ENCODE assay signal across 24 mouse cellular contexts in the genomic region with DNA sequence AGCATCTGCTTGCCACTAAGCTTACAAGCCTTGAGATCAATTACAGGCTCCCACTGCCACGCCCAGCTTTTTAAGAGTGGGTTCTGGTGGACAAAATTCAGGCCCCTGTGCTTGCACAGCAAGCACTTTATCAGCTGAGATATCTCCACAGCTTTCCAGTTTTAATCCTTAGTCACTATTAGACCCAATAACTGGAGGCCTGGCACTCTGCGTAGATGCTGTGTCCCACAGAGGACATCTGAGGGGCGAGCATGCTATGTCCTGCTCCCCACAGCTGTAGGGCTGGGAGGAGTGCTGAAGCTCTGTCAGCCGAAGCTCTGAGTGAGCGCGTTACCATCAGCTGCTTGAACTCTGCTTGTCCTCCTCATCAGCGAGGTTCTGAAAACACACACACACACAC. TPM values are rescaled to one million over a fixed set of nuclear protein-coding genes. Genes with fewer than 3 reads are reported as not detected.
"Had no signal": no experiment of that assay in that cellular context is flagged by ENCODE, and none has a peak within 500 bp of the region (broad histone marks: within the 10 kb centered on the region; RNA-seq: fewer than 3 reads in every experiment).

No protein-coding gene starts in this region.

- H3K27ac ChIP-seq: neural tube, embryonic 13.5 days; neural tube, embryonic 15.5 days; stomach, embryonic 15.5 days; stomach, postnatal 0 days had no signal

- H3K4me2 ChIP-seq: neural tube, embryonic 13.5 days; neural tube, embryonic 15.5 days; stomach, embryonic 15.5 days had no signal

- H3K4me1 ChIP-seq: neural tube, embryonic 13.5 days; neural tube, embryonic 15.5 days; stomach, embryonic 15.5 days had no signal

- H3K36me3 ChIP-seq: neural tube, embryonic 13.5 days; neural tube, embryonic 15.5 days; stomach, embryonic 15.5 days had no signal

- H3K9ac ChIP-seq: neural tube, embryonic 13.5 days; neural tube, embryonic 15.5 days; stomach, embryonic 15.5 days had no signal

- H3K4me3 ChIP-seq: neural tube, embryonic 13.5 days; neural tube, embryonic 15.5 days; stomach, embryonic 15.5 days had no signal

- H3K9me3 ChIP-seq: neural tube, embryonic 13.5 days; neural tube, embryonic 15.5 days; stomach, embryonic 15.5 days had no signal

- DNase-seq: retina, postnatal 1 day; right cerebral cortex, adult 18-20 months; right cerebral cortex, postnatal 14 days; right cerebral cortex, postnatal 25 days; right cerebral cortex, postnatal 4 days; spleen, adult 18-20 months; thymus, adult 18-20 months; thymus, adult 2 months; thymus, postnatal 14 days; thymus, postnatal 25 days; thymus, postnatal 36 days; thymus, postnatal 4 days had no signal

RNA-seq across cellular contexts. Expression of a gene that starts 6.3 kb away (rescaled TPM):
- total RNA-seq: neutrophil, adult 5-6 weeks had no signal
- polyA plus RNA-seq: neural tube, embryonic 13.5 days; neural tube, embryonic 14.5 days; neural tube, embryonic 15.5 days; small intestine, adult 2 months; spleen, adult 2 months; stomach, embryonic 14.5 days; stomach, embryonic 15.5 days; stomach, embryonic 16.5 days; stomach, postnatal 0 days; thymus, adult 2 months; thymus, postnatal 0 days; urinary bladder, adult 2 months had no signal
